Mouse (Mus musculus) bone marrow macrophage, adult 2 months (primary cell): ENCODE data around the gene Tomm40l.

Experiments
- CTCF ChIP-seq: IDR thresholded peaks from 2 replicates; pipeline ENCODE4 v1.5.1; 2012; ENCODE audit warnings: low read depth, mild to moderate bottlenecking, low read length, moderate library complexity
- POLR2A ChIP-seq: IDR thresholded peaks from 2 replicates; pipeline ENCODE4 v1.6.1; 2012; ENCODE audit warnings: mild to moderate bottlenecking, low read depth, low read length, borderline replicate concordance

GRCm38 (mm10) chr1:171200769-171201168, 21.5 kb downstream of the Tomm40l start:
- TF ChIP-seq POLR2A (no peak), CTCF (no peak)
